Mouse (Mus musculus) heart, postnatal 0 days (tissue): ENCODE measurements around the gene Col11a1. TPM values are rescaled to one million over a fixed set of nuclear protein-coding genes. Genes with fewer than 3 reads are reported as not detected.

Source experiments
- ATAC-seq: fragments of 200-750 bp; cut with Nextera tagmentation; 2 replicates; pipeline ENCODE4 v1.8.0; 2017; ENCODE audit warnings: low read depth, moderate number of reproducible peaks, moderate library complexity; ENCODE audit not compliant: insufficient read depth
- DNase-seq: peaks from one replicate; pipeline ENCODE4 v3.0.0-alpha.2; 2016; ENCODE audit warnings: low spot score
- H3K27ac ChIP-seq: fragments of 300-500 bp; sonication (generic); 2 replicates; pipeline ENCODE4 v1.5.1; 2014; ENCODE audit warnings: low read depth, mild to moderate bottlenecking
- H3K27me3 ChIP-seq: fragments of 300-500 bp; sonication (generic); 2 replicates; pipeline ENCODE4 v1.6.1; 2014; ENCODE audit warnings: low read length, mixed read lengths; ENCODE audit not compliant: control insufficient read depth, insufficient read depth
- H3K36me3 ChIP-seq: fragments of 300-500 bp; sonication (generic); replicated peaks from 2 replicates; pipeline ENCODE4 v1.6.1; 2014; ENCODE audit warnings: low read length, mixed read lengths; ENCODE audit not compliant: control insufficient read depth, insufficient read depth
- H3K4me1 ChIP-seq: fragments of 300-500 bp; sonication (generic); 2 replicates; pipeline ENCODE4 v1.6.1; 2014; ENCODE audit warnings: antibody characterized with exemption; ENCODE audit not compliant: control insufficient read depth, insufficient read depth
- H3K4me2 ChIP-seq: fragments of 300-500 bp; sonication (generic); 2 replicates; pipeline ENCODE4 v1.6.1; 2014; ENCODE audit warnings: low read depth, mild to moderate bottlenecking, low read length, moderate library complexity
- H3K4me3 ChIP-seq: fragments of 300-500 bp; sonication (generic); 2 replicates; pipeline ENCODE4 v1.5.1; 2014; ENCODE audit warnings: low read depth, low read length
- H3K9ac ChIP-seq: fragments of 300-500 bp; sonication (generic); replicated peaks from 2 replicates; pipeline ENCODE4 v1.6.1; 2014; ENCODE audit warnings: low read depth, low read length, mixed read lengths
- H3K9me3 ChIP-seq: fragments of 300-500 bp; sonication (generic); replicated peaks from 2 replicates; pipeline ENCODE4 v1.6.1; 2016; ENCODE audit warnings: low read length; ENCODE audit not compliant: control insufficient read depth
- CTCF ChIP-seq: IDR thresholded peaks from 2 replicates; pipeline ENCODE4 v1.5.1; 2016; ENCODE audit warnings: antibody characterized with exemption, control low read depth, low read depth
- EP300 ChIP-seq: IDR thresholded peaks from 2 replicates; pipeline ENCODE4 v1.6.1; 2016; ENCODE audit warnings: antibody characterized with exemption, low read depth
- WGBS: fragments of 180-500 bp; shearing (Covaris S2); extraction: QIAGEN DNeasy Blood & Tissue Kit; methylation state at CpG from one replicate; pipeline ENCODE4 v1.1.7; 2014; 5-methylcytosine and 5-hydroxymethylcytosine counted together
- polyA plus RNA-seq: library from polyadenylated mRNA; unstranded; fragments of >200 nt; fragmentation: Nextera tagmentation; extraction: Ambion mirVana; gene quantifications from 2 replicates; pipeline ENCODE4 v1.2.1, GENCODE M21; 2015
- total RNA-seq: library from RNA; depleted of rRNA; stranded (reverse); fragments of >200 nt; gene quantifications from 2 replicates; pipeline ENCODE4 v1.2.3, GENCODE M21; 2014; ENCODE audit warnings: low replicate concordance

Gene Col11a1
- total and polyA plus RNA-seq, 2 experiments from 2014 or later = 2.4 to 7.1 TPM

GRCm38 (mm10) chr3:114052406-114052805 lies 22.1 kb downstream of the Col11a1 start:
- H3K4me1 ChIP-seq = no peaks in the 10 kb centered on the region
- H3K27ac ChIP-seq = no peak overlapping the region
- no peak for TF ChIP-seq EP300
- no peak for TF ChIP-seq CTCF
- no peak overlapping the region for H3K4me2 ChIP-seq
- H3K4me3 ChIP-seq = no peak overlapping the region
- no peaks in the 10 kb centered on the region for H3K27me3 ChIP-seq
- no peak overlapping the region for H3K9ac ChIP-seq
- ATAC-seq = no peak
- no peaks in the 10 kb centered on the region for H3K9me3 ChIP-seq
- no peak for DNase-seq
- H3K36me3 ChIP-seq = no peaks in the 10 kb centered on the region

- no peak overlapping the region for H3K27ac ChIP-seq
- WGBS = 69% methylated on average over 3 of the region's 3 CpGs
These were observed 23.2 kb downstream of the Col11a1 start for GRCm38 (mm10) chr3:114053501-114053900.

DNA sequence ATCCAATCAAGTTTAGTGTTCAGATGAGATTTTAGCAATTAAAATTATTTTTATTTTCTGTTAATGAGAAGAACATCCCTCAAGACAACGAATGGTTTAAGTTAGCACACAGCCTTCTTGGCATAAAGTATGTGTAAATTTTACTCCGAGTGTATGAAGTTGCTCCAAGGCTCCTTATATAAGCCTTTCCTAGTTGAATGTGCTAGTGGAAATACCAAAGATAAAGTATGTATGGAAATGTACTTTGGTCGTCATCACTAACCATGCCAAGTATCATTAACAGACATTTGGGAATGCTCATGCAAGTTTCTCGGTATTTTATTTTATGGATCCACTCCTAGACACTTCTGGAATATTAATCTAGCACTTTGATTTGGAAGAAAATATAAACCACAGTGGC lies 34.8 kb downstream of the Col11a1 start:
- H3K27ac ChIP-seq = no peak overlapping the region
- DNase-seq = no peak
- 0 out of 2 replicates have a peak overlapping the region, but pooled peaks have one; percentile 28 for H3K4me3 ChIP-seq
- no peak for ATAC-seq
- H3K4me1 ChIP-seq = no peaks in the 10 kb centered on the region
- H3K4me2 ChIP-seq = no peak overlapping the region
- no peaks in the 10 kb centered on the region for H3K36me3 ChIP-seq
- no peak overlapping the region for H3K9ac ChIP-seq
- 46% methylated on average over 4 of the region's 4 CpGs for WGBS
- H3K9me3 ChIP-seq = no peaks in the 10 kb centered on the region
- H3K27me3 ChIP-seq = no peaks in the 10 kb centered on the region
- TF ChIP-seq EP300 (no peak), CTCF (no peak)

More at GRCm38 (mm10) chr3:114053501-114053900, 23.2 kb downstream of the Col11a1 start:
- ATAC-seq = no peak
- TF ChIP-seq EP300 = no peak
- TF ChIP-seq CTCF = no peak
- Histone ChIP-seq H3K36me3 (no peaks in the 10 kb centered on the region), H3K9me3 (no peaks in the 10 kb centered on the region), H3K4me3 (no peak overlapping the region), H3K9ac (no peak overlapping the region), H3K27me3 (no peaks in the 10 kb centered on the region), H3K4me2 (no peak overlapping the region), H3K4me1 (no peaks in the 10 kb centered on the region)
- DNase-seq = no peak

GRCm38 (mm10) chr3:114065587-114065986 lies 35.2 kb downstream of the Col11a1 start:
- no peak overlapping the region for H3K9ac ChIP-seq
- DNase-seq = peak; percentile 11
- TF ChIP-seq CTCF (no peak), EP300 (no peak)
- H3K9me3 ChIP-seq = no peaks in the 10 kb centered on the region
- H3K4me1 ChIP-seq = no peaks in the 10 kb centered on the region
- 23% methylated on average over 4 of the region's 4 CpGs for WGBS
- H3K4me2 ChIP-seq = peak overlapping the region; percentile 46
- H3K4me3 ChIP-seq = peak overlapping the region; percentile 28
- H3K27me3 ChIP-seq = no peaks in the 10 kb centered on the region
- no peak for ATAC-seq
- H3K36me3 ChIP-seq = no peaks in the 10 kb centered on the region
- no peak overlapping the region for H3K27ac ChIP-seq

DNA sequence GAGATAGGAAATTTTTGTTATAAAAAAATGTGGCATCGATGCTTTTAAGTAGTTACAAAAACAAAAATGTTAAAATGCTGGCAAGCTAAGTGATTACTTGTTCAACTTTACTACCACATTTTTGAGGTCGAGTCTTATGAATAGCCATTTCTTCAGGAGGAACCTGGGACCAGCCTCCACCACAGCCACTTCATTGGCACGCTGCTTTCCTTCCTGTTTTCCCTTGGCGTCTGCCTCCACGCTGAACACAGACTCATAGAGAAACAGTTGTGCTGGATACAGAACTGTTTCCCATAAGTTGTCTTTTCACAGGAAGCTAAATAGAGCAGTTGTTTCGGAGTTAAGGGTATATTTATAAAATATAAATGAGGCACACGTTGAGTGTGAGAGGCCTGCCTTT lies 69.0 kb downstream of the Col11a1 start:
- WGBS = 66% methylated on average over 7 of the region's 7 CpGs
- Histone ChIP-seq H3K27me3 (no peaks in the 10 kb centered on the region), H3K9ac (no peak overlapping the region), H3K4me3 (no peak overlapping the region), H3K36me3 (no peaks in the 10 kb centered on the region), H3K9me3 (no peaks in the 10 kb centered on the region), H3K4me2 (no peak overlapping the region), H3K4me1 (no peaks in the 10 kb centered on the region), H3K27ac (no peak overlapping the region)
- ATAC-seq (no peak), DNase-seq (no peak)
- TF ChIP-seq CTCF (no peak), EP300 (no peak)

GRCm38 (mm10) chr3:114107099-114107498 lies 76.8 kb downstream of the Col11a1 start:
- Histone ChIP-seq H3K27me3 (no peaks in the 10 kb centered on the region), H3K9me3 (no peaks in the 10 kb centered on the region), H3K27ac (no peak overlapping the region), H3K9ac (no peak overlapping the region), H3K4me2 (no peak overlapping the region), H3K4me3 (no peak overlapping the region), H3K36me3 (no peaks in the 10 kb centered on the region), H3K4me1 (no peaks in the 10 kb centered on the region)
- TF ChIP-seq EP300 = no peak
- TF ChIP-seq CTCF = peak; percentile 42
- 20% methylated on average over 7 of the region's 7 CpGs for WGBS
- no peak for ATAC-seq
- DNase-seq = no peak
